Mouse (Mus musculus) limb, embryonic 14.5 days (tissue): ENCODE measurements around the gene Zfp446. TPM values are rescaled to one million over a fixed set of nuclear protein-coding genes. Genes with fewer than 3 reads are reported as not detected.
A peak's percentile ranks its signal among the peaks of the same experiment; 100 is the strongest.

Experiments used
- ATAC-seq: fragments of 200-750 bp; cut with Nextera tagmentation; 2 replicates; pipeline ENCODE4 v1.8.0; 2017; ENCODE audit warnings: low read depth, moderate number of reproducible peaks, moderate TSS enrichment; ENCODE audit not compliant: low FRiP score
- DNase-seq: peaks from one replicate; pipeline ENCODE4 v3.0.0-alpha.2; 2015; ENCODE audit warnings: low spot score
- H3K27ac ChIP-seq: fragments of 300-500 bp; sonication (generic); replicated peaks from 2 replicates; pipeline ENCODE4 v1.5.1; 2014; ENCODE audit warnings: low read depth, mild to moderate bottlenecking, low read length, moderate library complexity, mixed read lengths
- H3K27me3 ChIP-seq: fragments of 300-500 bp; sonication (generic); 2 replicates; pipeline ENCODE4 v1.6.1; 2014; ENCODE audit warnings: low read length, mixed read lengths; ENCODE audit not compliant: control insufficient read depth, insufficient read depth
- H3K36me3 ChIP-seq: fragments of 300-500 bp; sonication (generic); 2 replicates; pipeline ENCODE4 v1.6.1; 2014; ENCODE audit warnings: mild to moderate bottlenecking, low read length, moderate library complexity, mixed read lengths; ENCODE audit not compliant: control insufficient read depth, insufficient read depth
- H3K4me1 ChIP-seq: fragments of 300-500 bp; sonication (generic); 2 replicates; pipeline ENCODE4 v1.6.1; 2014; ENCODE audit warnings: antibody characterized with exemption, low read length, mixed read lengths; ENCODE audit not compliant: control insufficient read depth, insufficient read depth
- H3K4me2 ChIP-seq: fragments of 300-500 bp; sonication (generic); replicated peaks from 2 replicates; pipeline ENCODE4 v1.6.1; 2014; ENCODE audit warnings: low read depth, mild to moderate bottlenecking, low read length, moderate library complexity; ENCODE audit not compliant: severe bottlenecking
- H3K4me3 ChIP-seq: fragments of 300-500 bp; sonication (generic); replicated peaks from 2 replicates; pipeline ENCODE4 v1.5.1; 2014; ENCODE audit warnings: low read length
- H3K9ac ChIP-seq: fragments of 300-500 bp; sonication (generic); 2 replicates; pipeline ENCODE4 v1.6.1; 2014; ENCODE audit warnings: mild to moderate bottlenecking, low read depth, low read length, moderate library complexity; ENCODE audit not compliant: severe bottlenecking
- H3K9me3 ChIP-seq: fragments of 300-500 bp; sonication (generic); 2 replicates; pipeline ENCODE4 v1.6.1; 2016; ENCODE audit warnings: low read length; ENCODE audit not compliant: control insufficient read depth
- POLR2A ChIP-seq: fragments of 200-500 bp; IDR thresholded peaks from 2 replicates; pipeline ENCODE4 v1.8.0; 2012; ENCODE audit warnings: inconsistent platforms, mild to moderate bottlenecking, moderate library complexity, borderline replicate concordance; ENCODE audit not compliant: insufficient read depth, insufficient read length; ENCODE audit errors: extremely low read depth
- WGBS: fragments of 180-500 bp; shearing (Covaris S2); extraction: QIAGEN DNeasy Blood & Tissue Kit; methylation state at CpG from one replicate; pipeline ENCODE4 v1.1.7; 2014; 5-methylcytosine and 5-hydroxymethylcytosine counted together
- polyA plus RNA-seq, 2 experiments: library from polyadenylated mRNA; depleted of rRNA in 1 of 2; stranded (reverse) in 1 of 2; unstranded in 1 of 2; fragments of >200 nt; fragmentation: Nextera tagmentation in 1 of 2; extraction: Ambion mirVana in 1 of 2; gene quantifications; 2 replicates each; pipeline versions ENCODE4 v1.2.1 to v1.2.3; 2012 to 2014

The Zfp446 gene
- polyA plus RNA-seq, 2 experiments: 3.5 to 10.1 TPM

GRCm38 (mm10) chr7:12943488-12943887 lies 34.2 kb upstream of the Zfp446 start:
- ATAC-seq: no peak
- Histone ChIP-seq H3K36me3 (no peaks in the 10 kb centered on the region), H3K4me2 (no peak overlapping the region), H3K9me3 (no peaks in the 10 kb centered on the region), H3K27ac (no peak overlapping the region), H3K4me1 (no peaks in the 10 kb centered on the region), H3K27me3 (no peaks in the 10 kb centered on the region), H3K4me3 (no peak overlapping the region), H3K9ac (no peak overlapping the region)
- no peak for TF ChIP-seq POLR2A
- no peak for DNase-seq

GRCm38 (mm10) chr7:12949032-12949871 lies 28.4 kb upstream of the Zfp446 start:
- H3K27ac ChIP-seq: peak overlapping the region; percentile 83
- TF ChIP-seq POLR2A: peak; percentile 69; the same call in 1 of the 2 replicates
- no peaks in the 10 kb centered on the region for H3K27me3 ChIP-seq
- peaks cover 9% of the 10 kb centered on the region for H3K4me1 ChIP-seq
- H3K4me3 ChIP-seq: peak overlapping the region; percentile 45
- H3K36me3 ChIP-seq: no peaks in the 10 kb centered on the region
- no peaks in the 10 kb centered on the region for H3K9me3 ChIP-seq
- peak overlapping the region; percentile 55 for H3K9ac ChIP-seq
- 9% methylated on average over 35 of the region's 35 CpGs for whole genome bisulfite sequencing
- peak; percentile 99 for DNase-seq
- peak overlapping the region; percentile 69 for H3K4me2 ChIP-seq
- peak; percentile 98 for ATAC-seq

GRCm38 (mm10) chr7:12949872-12950229 lies 27.8 kb upstream of the Zfp446 start:
- Histone ChIP-seq H3K4me1 (peaks cover 9% of the 10 kb centered on the region), H3K4me3 (peak overlapping the region; percentile 45), H3K27ac (peak overlapping the region; percentile 75), H3K27me3 (no peaks in the 10 kb centered on the region), H3K9ac (peak overlapping the region; percentile 40), H3K9me3 (no peaks in the 10 kb centered on the region), H3K36me3 (no peaks in the 10 kb centered on the region), H3K4me2 (peak overlapping the region; percentile 69)
- no peak; the same call in 1 of the 2 replicates for ATAC-seq
- no peak for TF ChIP-seq POLR2A
- DNase-seq: no peak
- 4% methylated on average over 16 of the region's 16 CpGs for WGBS

GRCm38 (mm10) chr7:12954896-12955295 lies 22.8 kb upstream of the Zfp446 start:
- WGBS: 46% methylated on average over 3 of the region's 3 CpGs
- no peak for ATAC-seq
- no peaks in the 10 kb centered on the region for H3K27me3 ChIP-seq
- DNase-seq: no peak
- no peak overlapping the region for H3K4me3 ChIP-seq
- H3K27ac ChIP-seq: no peak overlapping the region
- no peak overlapping the region for H3K4me2 ChIP-seq
- H3K9ac ChIP-seq: no peak overlapping the region
- TF ChIP-seq POLR2A: no peak
- peaks cover 5% of the 10 kb centered on the region for H3K4me1 ChIP-seq
- no peaks in the 10 kb centered on the region for H3K36me3 ChIP-seq
- no peaks in the 10 kb centered on the region for H3K9me3 ChIP-seq

GRCm38 (mm10) chr7:12957511-12957910 lies 20.1 kb upstream of the Zfp446 start:
- DNase-seq (no peak), ATAC-seq (no peak)
- Histone ChIP-seq H3K27ac (no peak overlapping the region), H3K4me1 (no peaks in the 10 kb centered on the region), H3K9me3 (no peaks in the 10 kb centered on the region), H3K9ac (no peak overlapping the region), H3K36me3 (no peaks in the 10 kb centered on the region), H3K4me3 (no peak overlapping the region), H3K4me2 (no peak overlapping the region), H3K27me3 (no peaks in the 10 kb centered on the region)
- no peak for TF ChIP-seq POLR2A
- WGBS: 71% methylated on average over 5 of the region's 5 CpGs
